Mouse (Mus musculus) lung, postnatal 14 days (tissue): ENCODE measurements around the gene Col6a5.
A peak's percentile ranks its signal among the peaks of the same experiment; 100 is the strongest.

Source experiments
- DNase-seq: peaks from one replicate; pipeline ENCODE4 v3.0.0; 2021

Col6a5 gene

GRCm38 (mm10) chr9:105960533-105960932 is at the start of gene Col6a5:
Col6a5 (minus strand) TSS chr9:105960643.
- peak; percentile 41 for DNase-seq

- DNase-seq = no peak
Measured at GRCm38 (mm10) chr9:105997955-105998354, 37.5 kb upstream of the Col6a5 start.

- DNase-seq = no peak
Measured at GRCm38 (mm10) chr9:105992425-105992824, 32.0 kb upstream of the Col6a5 start.

GRCm38 (mm10) chr9:105990099-105990498 is 29.7 kb upstream of the Col6a5 start:
- no peak for DNase-seq

- DNase-seq = no peak
Measured at GRCm38 (mm10) chr9:105989468-105989867, 29.0 kb upstream of the Col6a5 start.

GRCm38 (mm10) chr9:105988096-105988495 is 27.7 kb upstream of the Col6a5 start:
- DNase-seq = peak; percentile 4

GRCm38 (mm10) chr9:105984931-105985519 is 24.6 kb upstream of the Col6a5 start:
- no peak for DNase-seq

GRCm38 (mm10) chr9:105978479-105978878 is 18.0 kb upstream of the Col6a5 start:
- DNase-seq = peak; percentile 7

- no peak for DNase-seq
Measured at GRCm38 (mm10) chr9:105976871-105977270, 16.4 kb upstream of the Col6a5 start.

- DNase-seq = no peak
Measured at GRCm38 (mm10) chr9:105976314-105976713, 15.9 kb upstream of the Col6a5 start.

- no peak for DNase-seq
Measured at GRCm38 (mm10) chr9:105973736-105974135, 13.3 kb upstream of the Col6a5 start.

GRCm38 (mm10) chr9:105972031-105972430 is 11.6 kb upstream of the Col6a5 start:
- no peak for DNase-seq

- DNase-seq = no peak
Measured at GRCm38 (mm10) chr9:105971351-105971894, 11.0 kb upstream of the Col6a5 start.

- DNase-seq = no peak
Measured at GRCm38 (mm10) chr9:105970901-105971300, 10.5 kb upstream of the Col6a5 start.

GRCm38 (mm10) chr9:105967976-105968375 is 7.5 kb upstream of the Col6a5 start:
- DNase-seq = no peak

- no peak for DNase-seq
Measured at GRCm38 (mm10) chr9:105959116-105959515, 1.3 kb downstream of the Col6a5 start.

- DNase-seq = no peak
Measured at GRCm38 (mm10) chr9:105949755-105950154, 10.7 kb downstream of the Col6a5 start.

- no peak for DNase-seq
Measured at GRCm38 (mm10) chr9:105947577-105947976, 12.9 kb downstream of the Col6a5 start.

GRCm38 (mm10) chr9:105933816-105934215 is 26.6 kb downstream of the Col6a5 start:
- DNase-seq = no peak

- no peak for DNase-seq
Measured at GRCm38 (mm10) chr9:105929287-105929686, 31.2 kb downstream of the Col6a5 start.

GRCm38 (mm10) chr9:105928406-105929071 is 31.9 kb downstream of the Col6a5 start:
- DNase-seq = no peak

GRCm38 (mm10) chr9:105923659-105924058 is 36.8 kb downstream of the Col6a5 start:
- no peak for DNase-seq

GRCm38 (mm10) chr9:105915186-105915585 is 45.3 kb downstream of the Col6a5 start:
- no peak for DNase-seq

- no peak for DNase-seq
Measured at GRCm38 (mm10) chr9:105910166-105910565, 50.3 kb downstream of the Col6a5 start.
